In genomic region chr10:86368811-86369210, GRCm38 (mm10) we compare ENCODE assay signal across 11 mouse cellular contexts.
DNase-seq lines count a peak whose midpoint lies in the region; ATAC-seq and TF ChIP-seq lines count a peak whose summit lies in the region.
"Had no signal": no experiment of that assay in that cellular context is flagged by ENCODE, and none has a peak within 500 bp of the region (broad histone marks: within the 10 kb centered on the region; RNA-seq: fewer than 3 reads in every experiment).

No protein-coding gene starts in this region.

- no peak for TF ChIP-seq CTCF in heart, adult 2 months (IDR thresholded peaks at IDR 0.05)

- no peak overlapping the region for H3K9ac ChIP-seq in heart, adult 2 months (ENCODE audit: low read depth, low read length)
- H3K9ac ChIP-seq in lung, embryonic 15.5 days, result no peak overlapping the region
- H3K9ac ChIP-seq: embryonic facial prominence, embryonic 13.5 days; midbrain, embryonic 13.5 days had no signal

- TF ChIP-seq EP300 in heart, adult 2 months (IDR thresholded peaks at IDR 0.05; ENCODE audit: insufficient read depth, low read depth, low read length), result no peak

- intact Hi-C loops in heart, adult 2 months (cut with DNase I), result no loop called here
- intact Hi-C loops in left cerebral cortex, postnatal 4 days (cut with DNase I), result no loop called here

- H3K36me3 ChIP-seq in heart, adult 2 months (ENCODE audit: control insufficient read depth, insufficient read depth, low read length), result no peaks in the 10 kb centered on the region
- no peaks in the 10 kb centered on the region for H3K36me3 ChIP-seq in lung, embryonic 15.5 days
- H3K36me3 ChIP-seq: embryonic facial prominence, embryonic 13.5 days; midbrain, embryonic 13.5 days had no signal

- TF ChIP-seq POLR2A in heart, adult 2 months (IDR thresholded peaks at IDR 0.05; ENCODE audit: insufficient read depth, low read depth, low read length), result no peak

- DNase-seq in adrenal gland, postnatal 10 days, result peak; percentile 36
- peak; percentile 36 to 50 for DNase-seq in heart, adult 2 months
- DNase-seq in kidney, adult 18-20 months, result peak; percentile 57
- DNase-seq in embryo, embryonic 11 days, result no peak
- no peak for DNase-seq in left cerebral cortex, postnatal 4 days
- DNase-seq in testis, postnatal 14 days (ENCODE audit: low spot score), result no peak
- DNase-seq: liver; thymus, adult 18-20 months had no signal

- H3K79me2 ChIP-seq in heart, adult 2 months (replicated peaks; ENCODE audit: control insufficient read depth, insufficient read depth, low read length), result no peaks in the 10 kb centered on the region

- no peaks in the 10 kb centered on the region for H3K9me3 ChIP-seq in lung, embryonic 15.5 days
- H3K9me3 ChIP-seq: embryonic facial prominence, embryonic 13.5 days; midbrain, embryonic 13.5 days had no signal

- no peak overlapping the region for H3K27ac ChIP-seq in heart, adult 2 months
- H3K27ac ChIP-seq in lung, embryonic 15.5 days, result 0 out of 2 replicates have a peak overlapping the region, but pooled peaks have one; percentile 13
- H3K27ac ChIP-seq: embryonic facial prominence, embryonic 13.5 days; midbrain, embryonic 13.5 days had no signal

- H3K4me1 ChIP-seq in heart, adult 2 months (ENCODE audit: control insufficient read depth, insufficient read depth, low read length), result peaks cover 2% of the 10 kb centered on the region
- peaks cover 47% of the 10 kb centered on the region for H3K4me1 ChIP-seq in lung, embryonic 15.5 days
- H3K4me1 ChIP-seq: midbrain, embryonic 13.5 days had no signal

- H3K4me2 ChIP-seq in lung, embryonic 15.5 days, result peak overlapping the region; percentile 31
- H3K4me2 ChIP-seq: embryonic facial prominence, embryonic 13.5 days; midbrain, embryonic 13.5 days had no signal

- ATAC-seq in lung, embryonic 15.5 days (ENCODE audit: borderline replicate concordance, extremely low read depth, low FRiP score, low TSS enrichment), result peak; percentile 63
- ATAC-seq: midbrain, embryonic 13.5 days had no signal

- 40% methylated on average over 12 of the region's 12 CpGs for WGBS in heart, adult 2 months
- 29% methylated on average over 12 of the region's 12 CpGs for WGBS in lung, embryonic 15.5 days

- no peak overlapping the region for H3K4me3 ChIP-seq in heart, adult 2 months
- no peak overlapping the region for H3K4me3 ChIP-seq in lung, embryonic 15.5 days
- H3K4me3 ChIP-seq: embryonic facial prominence, embryonic 13.5 days; midbrain, embryonic 13.5 days had no signal

- no peaks in the 10 kb centered on the region for H3K27me3 ChIP-seq in heart, adult 2 months (ENCODE audit: control insufficient read depth, insufficient read depth, low read length)
- no peaks in the 10 kb centered on the region for H3K27me3 ChIP-seq in lung, embryonic 15.5 days
- H3K27me3 ChIP-seq: embryonic facial prominence, embryonic 13.5 days; midbrain, embryonic 13.5 days had no signal

Comparison
In these comparisons a context has a peak if more than half of its experiments do, and no peak if none do; other contexts are left out.
1. DNase-seq: peak in adrenal gland, postnatal 10 days (single experiment), heart, adult 2 months (2 of 2) and kidney, adult 18-20 months (single experiment); none in embryo, embryonic 11 days (single experiment), left cerebral cortex, postnatal 4 days (single experiment) and testis, postnatal 14 days (single experiment).